Mouse (Mus musculus) forebrain, embryonic 16.5 days (tissue): ENCODE measurements around the gene Aplnr. TPM values are rescaled to one million over a fixed set of nuclear protein-coding genes. Genes with fewer than 3 reads are reported as not detected.
A peak's percentile ranks its signal among the peaks of the same experiment; 100 is the strongest.

Source experiments
- ATAC-seq: fragments of 200-750 bp; cut with Nextera tagmentation; 2 replicates; pipeline ENCODE4 v1.8.0; 2017; ENCODE audit warnings: mild to moderate bottlenecking, moderate library complexity
- H3K27ac ChIP-seq: fragments of 300-500 bp; sonication (generic); 2 replicates; pipeline ENCODE4 v1.5.1; 2014; ENCODE audit warnings: low read length, control low read depth
- H3K27me3 ChIP-seq: fragments of 300-500 bp; sonication (generic); replicated peaks from 2 replicates; pipeline ENCODE4 v1.6.1; 2014; ENCODE audit warnings: low read length; ENCODE audit not compliant: control insufficient read depth, insufficient read depth
- H3K36me3 ChIP-seq: fragments of 300-500 bp; sonication (generic); 2 replicates; pipeline ENCODE4 v1.6.1; 2014; ENCODE audit not compliant: control insufficient read depth, insufficient read depth
- H3K4me1 ChIP-seq: fragments of 300-500 bp; sonication (generic); replicated peaks from 2 replicates; pipeline ENCODE4 v1.6.1; 2014; ENCODE audit warnings: low read length; ENCODE audit not compliant: control insufficient read depth, insufficient read depth
- H3K4me2 ChIP-seq: fragments of 300-500 bp; sonication (generic); 2 replicates; pipeline ENCODE4 v1.6.1; 2014; ENCODE audit warnings: mild to moderate bottlenecking, low read length, control low read depth
- H3K4me3 ChIP-seq: fragments of 300-500 bp; sonication (generic); replicated peaks from 2 replicates; pipeline ENCODE4 v1.5.1; 2014; ENCODE audit warnings: mild to moderate bottlenecking, low read length, control low read depth
- H3K9ac ChIP-seq: fragments of 300-500 bp; sonication (generic); replicated peaks from 2 replicates; pipeline ENCODE4 v1.6.1; 2014; ENCODE audit warnings: low read depth, low read length, control low read depth
- H3K9me3 ChIP-seq: fragments of 300-500 bp; sonication (generic); 2 replicates; pipeline ENCODE4 v1.6.1; 2016; ENCODE audit warnings: low read length; ENCODE audit not compliant: control insufficient read depth
- WGBS: fragments of 180-500 bp; shearing (Covaris S2); extraction: QIAGEN DNeasy Blood & Tissue Kit; methylation state at CpG from one replicate; pipeline ENCODE4 v1.1.7; 2014; 5-methylcytosine and 5-hydroxymethylcytosine counted together
- polyA plus RNA-seq: library from polyadenylated mRNA; unstranded; fragments of >200 nt; fragmentation: Nextera tagmentation; extraction: Ambion mirVana; gene quantifications from 2 replicates; pipeline ENCODE4 v1.2.1, GENCODE M21; 2015

Gene Aplnr
- polyA plus RNA-seq, 1 experiment from 2014 or later, result 20.7 TPM

DNA sequence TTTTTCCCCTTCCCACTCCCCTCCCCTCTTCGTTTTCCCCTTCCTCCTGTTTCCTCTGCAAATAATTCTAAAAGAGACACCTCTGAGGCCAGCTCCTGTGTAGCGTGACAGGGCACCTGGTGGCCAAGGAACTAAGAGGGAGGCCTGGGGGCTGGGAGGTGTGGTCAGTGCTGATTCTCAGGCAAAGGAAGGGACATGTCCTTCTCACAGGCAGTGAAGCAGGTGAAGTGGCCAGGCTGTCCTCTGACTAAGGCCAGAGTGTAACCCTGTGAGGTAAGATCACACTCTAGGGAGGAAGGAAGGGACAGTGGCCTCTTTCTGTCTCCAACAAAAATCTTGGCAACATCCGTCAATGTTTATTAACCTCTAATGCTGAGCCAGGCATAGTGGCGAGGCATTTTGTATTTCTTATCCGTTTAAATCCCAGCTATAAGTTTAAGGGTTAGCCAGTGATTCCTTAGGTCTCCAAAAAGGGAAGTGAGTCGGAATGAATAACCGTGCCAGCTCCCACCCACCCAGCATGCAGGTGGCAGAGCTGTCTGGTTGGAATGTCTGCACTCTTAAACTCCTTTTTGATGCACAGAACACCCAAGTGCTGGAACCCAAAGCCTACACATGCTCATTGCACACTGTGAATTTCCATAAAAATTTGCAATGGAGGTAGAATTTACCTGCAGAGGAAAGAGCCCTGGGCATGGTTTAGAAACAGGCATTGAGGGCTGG is 29.8 kb upstream of the Aplnr start:
- Histone ChIP-seq H3K9me3 (peaks cover under 1% of the 10 kb centered on the region; the same call in 1 of the 2 replicates), H3K36me3 (no peaks in the 10 kb centered on the region), H3K27ac (no peak overlapping the region), H3K4me3 (no peak overlapping the region), H3K4me1 (no peaks in the 10 kb centered on the region), H3K9ac (no peak overlapping the region), H3K27me3 (no peaks in the 10 kb centered on the region), H3K4me2 (no peak overlapping the region)
- WGBS, result 72% methylated on average over 7 of the region's 7 CpGs
- no peak for ATAC-seq

DNA sequence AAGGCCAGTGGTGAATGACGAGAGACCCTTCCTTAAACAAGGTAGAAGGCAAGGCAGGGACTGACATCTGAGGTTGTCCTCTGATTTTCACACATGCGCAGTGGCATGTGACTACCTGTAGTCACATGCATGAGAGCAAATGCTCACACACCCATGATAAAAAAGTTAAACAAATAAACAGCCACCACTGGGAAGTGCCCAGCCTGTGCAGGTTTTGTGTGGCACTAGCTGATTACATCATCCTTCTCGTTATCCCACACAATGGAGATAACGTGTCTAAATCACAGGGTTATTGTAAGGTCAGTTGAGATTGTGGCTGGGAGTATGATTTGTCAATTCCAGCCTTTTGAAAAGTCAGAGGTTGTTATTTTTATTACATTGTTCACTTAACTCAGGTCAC is 29.1 kb upstream of the Aplnr start:
- Histone ChIP-seq H3K36me3 (no peaks in the 10 kb centered on the region), H3K27me3 (no peaks in the 10 kb centered on the region), H3K4me1 (no peaks in the 10 kb centered on the region), H3K9me3 (no peaks in the 10 kb centered on the region), H3K27ac (no peak overlapping the region), H3K4me2 (no peak overlapping the region), H3K4me3 (no peak overlapping the region), H3K9ac (no peak overlapping the region)
- 57% methylated on average over 4 of the region's 4 CpGs for WGBS
- no peak for ATAC-seq

DNA sequence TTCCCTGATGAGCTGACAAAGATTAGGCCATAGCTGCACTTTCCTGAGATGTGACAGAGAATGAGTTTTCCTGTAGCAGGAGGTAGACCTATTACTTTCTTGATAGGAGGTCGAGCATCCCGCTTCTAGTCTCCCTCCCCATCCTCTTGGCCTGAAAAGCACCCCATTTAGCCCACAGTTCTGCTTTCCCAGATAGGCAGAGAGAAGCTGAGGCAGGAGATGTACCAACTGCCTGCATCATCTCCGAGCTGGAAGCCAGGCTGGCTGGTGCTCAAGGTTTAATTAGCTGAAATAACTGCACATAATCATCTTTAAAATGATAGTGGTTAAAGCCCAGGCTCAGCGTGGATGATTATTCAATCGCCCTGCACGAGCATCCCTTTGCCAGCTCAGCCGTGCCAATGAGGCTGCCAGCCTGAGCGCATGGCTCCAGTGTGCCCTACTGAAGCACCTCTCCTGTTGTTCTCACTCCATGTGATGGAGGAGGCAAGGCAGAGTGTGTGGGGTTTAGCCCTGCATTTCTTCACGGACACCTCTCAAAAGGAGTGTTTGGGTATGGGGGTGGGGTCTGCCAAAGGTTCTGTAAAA is 25.6 kb upstream of the Aplnr start:
- no peaks in the 10 kb centered on the region for H3K4me1 ChIP-seq
- no peaks in the 10 kb centered on the region for H3K9me3 ChIP-seq
- peak; percentile 89 for ATAC-seq
- H3K4me2 ChIP-seq, result no peak overlapping the region
- H3K9ac ChIP-seq, result no peak overlapping the region
- no peak overlapping the region for H3K4me3 ChIP-seq
- 60% methylated on average over 9 of the region's 9 CpGs for WGBS
- H3K27me3 ChIP-seq, result no peaks in the 10 kb centered on the region
- peak overlapping the region; percentile 33; the same call in 1 of the 2 replicates for H3K27ac ChIP-seq
- H3K36me3 ChIP-seq, result no peaks in the 10 kb centered on the region

DNA sequence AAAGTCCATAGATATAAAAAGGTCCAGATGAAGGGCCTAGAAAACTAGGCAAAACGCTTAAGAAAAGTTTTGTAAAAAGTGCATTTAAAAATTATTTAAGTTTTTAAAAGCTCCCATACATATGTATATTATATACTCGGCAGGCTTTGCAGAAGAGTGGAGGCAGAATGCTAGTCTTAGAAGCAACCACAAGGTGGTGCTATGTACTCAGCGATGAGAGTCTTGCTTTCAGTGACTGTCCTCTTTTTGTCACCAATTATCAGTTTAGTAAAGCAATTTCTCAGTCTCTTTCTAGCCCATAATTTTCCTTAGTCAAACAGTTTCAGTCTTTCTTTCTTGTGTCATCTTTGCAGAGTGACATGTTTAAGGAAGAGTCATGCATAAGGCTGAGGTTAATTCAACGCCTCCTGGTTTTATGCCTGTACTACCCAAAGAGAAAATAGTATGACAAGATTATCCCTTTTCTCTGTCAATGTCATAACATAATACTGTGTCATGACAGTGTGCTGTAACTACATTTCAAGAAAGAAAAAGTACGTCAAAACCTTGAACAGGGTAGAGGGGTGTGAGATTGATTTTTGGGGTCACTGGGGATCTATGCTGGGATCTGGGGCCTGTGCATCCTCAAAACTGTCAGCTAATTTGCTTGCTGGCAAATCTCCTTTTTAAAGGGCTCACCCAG is 12.7 kb upstream of the Aplnr start:
- ATAC-seq, result peak; percentile 87

DNA sequence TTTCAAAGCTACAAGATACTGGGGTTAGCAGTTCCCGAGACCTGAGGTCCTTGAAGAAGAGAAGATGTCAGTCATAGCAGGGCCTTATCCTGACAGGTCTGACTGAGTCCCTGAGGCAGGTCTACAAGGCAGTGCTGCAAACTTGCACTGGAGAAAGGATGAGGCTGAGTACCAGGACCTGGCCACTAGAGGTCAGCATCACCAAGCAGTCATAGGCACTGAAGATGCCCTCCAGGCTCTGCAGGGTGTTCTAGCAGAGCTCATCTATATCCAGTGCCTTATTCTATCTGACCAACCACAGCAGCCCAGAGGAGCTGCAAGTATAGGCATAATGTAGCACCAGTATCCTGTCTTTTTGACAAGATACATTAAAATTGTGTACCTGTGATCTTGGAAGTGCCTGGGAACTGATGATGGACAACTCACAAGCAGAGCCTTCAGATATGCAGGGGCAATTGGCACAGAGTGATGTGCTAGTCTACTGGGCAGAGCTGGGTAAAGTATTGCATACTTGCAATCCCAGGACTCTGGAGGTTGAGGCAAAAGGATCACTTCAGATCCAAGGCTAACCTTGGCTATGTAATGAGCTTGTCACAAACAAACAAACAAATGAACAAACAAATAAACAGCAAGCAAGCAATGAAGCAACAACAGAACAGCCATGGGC is 12.0 kb upstream of the Aplnr start:
- H3K4me2 ChIP-seq, result no peak overlapping the region
- H3K27me3 ChIP-seq, result no peaks in the 10 kb centered on the region
- ATAC-seq, result peak; percentile 94
- no peaks in the 10 kb centered on the region for H3K4me1 ChIP-seq
- no peak overlapping the region for H3K4me3 ChIP-seq
- 35% methylated on average over 1 of the region's 1 CpGs for WGBS
- no peaks in the 10 kb centered on the region for H3K9me3 ChIP-seq
- H3K9ac ChIP-seq, result no peak overlapping the region
- no peak overlapping the region for H3K27ac ChIP-seq
- no peaks in the 10 kb centered on the region for H3K36me3 ChIP-seq

More for the DNA sequence above, 12.7 kb upstream of the Aplnr start:
- H3K9ac ChIP-seq, result no peak overlapping the region
- H3K27ac ChIP-seq, result no peak overlapping the region
- H3K4me2 ChIP-seq, result no peak overlapping the region
- H3K9me3 ChIP-seq, result no peaks in the 10 kb centered on the region
- no peaks in the 10 kb centered on the region for H3K4me1 ChIP-seq
- H3K27me3 ChIP-seq, result no peaks in the 10 kb centered on the region
- 29% methylated on average over 5 of the region's 5 CpGs for WGBS
- H3K4me3 ChIP-seq, result no peak overlapping the region
- no peaks in the 10 kb centered on the region for H3K36me3 ChIP-seq

DNA sequence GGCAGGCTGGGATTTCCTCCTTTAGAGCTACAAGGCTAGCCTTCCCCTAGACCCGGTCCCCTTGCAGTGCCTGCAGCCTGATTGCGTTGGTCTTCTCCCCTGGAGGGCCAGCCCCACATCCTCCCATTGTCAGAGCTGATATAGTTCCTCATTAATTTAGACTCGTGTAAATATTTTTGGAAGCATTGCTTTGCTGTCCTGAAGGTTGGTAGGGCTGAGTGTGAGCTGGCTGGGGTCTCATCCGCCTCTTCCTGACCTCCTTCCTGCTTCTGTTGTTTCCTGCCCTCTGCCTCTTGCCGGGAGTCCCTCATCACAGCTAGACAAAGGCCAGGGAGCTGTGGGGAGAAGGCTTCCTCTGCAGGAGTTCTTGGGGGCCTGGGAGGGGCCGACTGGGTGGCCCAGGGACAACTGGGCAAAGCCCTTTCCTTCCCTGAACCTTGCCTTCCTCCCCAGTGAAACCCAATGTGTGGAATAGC is 6.5 kb upstream of the Aplnr start:
- Histone ChIP-seq H3K36me3 (no peaks in the 10 kb centered on the region), H3K4me2 (no peak overlapping the region), H3K27me3 (no peaks in the 10 kb centered on the region), H3K9ac (no peak overlapping the region), H3K27ac (no peak overlapping the region), H3K4me3 (no peak overlapping the region), H3K4me1 (no peaks in the 10 kb centered on the region), H3K9me3 (no peaks in the 10 kb centered on the region)
- 47% methylated on average over 6 of the region's 6 CpGs for WGBS
- ATAC-seq, result 0 out of 2 replicates have a peak, but pooled peaks have one; percentile 23

DNA sequence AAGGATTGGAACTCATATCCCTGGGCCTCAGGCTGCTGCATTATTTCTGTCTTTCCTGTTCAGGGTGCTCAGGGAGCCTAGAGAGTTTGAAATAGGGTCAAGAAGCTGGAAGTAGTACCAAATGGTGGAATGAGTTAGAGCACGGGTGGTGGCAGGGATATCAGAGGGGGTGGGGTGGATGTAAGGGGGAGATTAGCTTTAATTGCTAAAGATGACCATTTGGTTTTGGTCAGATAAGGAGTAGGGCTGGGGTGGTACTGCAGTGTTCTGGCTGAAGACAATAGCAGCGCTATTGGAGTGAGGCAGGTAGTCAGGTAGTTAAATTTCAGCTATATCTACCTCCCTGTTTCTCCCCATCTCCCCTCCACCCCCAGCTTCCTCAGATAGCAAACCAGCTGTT is 4.8 kb upstream of the Aplnr start:
- Histone ChIP-seq H3K9me3 (no peaks in the 10 kb centered on the region), H3K4me1 (no peaks in the 10 kb centered on the region), H3K4me3 (no peak overlapping the region), H3K4me2 (no peak overlapping the region), H3K27ac (no peak overlapping the region), H3K27me3 (no peaks in the 10 kb centered on the region), H3K9ac (no peak overlapping the region), H3K36me3 (no peaks in the 10 kb centered on the region)
- ATAC-seq, result no peak
- WGBS, result 17% methylated on average over 2 of the region's 2 CpGs

DNA sequence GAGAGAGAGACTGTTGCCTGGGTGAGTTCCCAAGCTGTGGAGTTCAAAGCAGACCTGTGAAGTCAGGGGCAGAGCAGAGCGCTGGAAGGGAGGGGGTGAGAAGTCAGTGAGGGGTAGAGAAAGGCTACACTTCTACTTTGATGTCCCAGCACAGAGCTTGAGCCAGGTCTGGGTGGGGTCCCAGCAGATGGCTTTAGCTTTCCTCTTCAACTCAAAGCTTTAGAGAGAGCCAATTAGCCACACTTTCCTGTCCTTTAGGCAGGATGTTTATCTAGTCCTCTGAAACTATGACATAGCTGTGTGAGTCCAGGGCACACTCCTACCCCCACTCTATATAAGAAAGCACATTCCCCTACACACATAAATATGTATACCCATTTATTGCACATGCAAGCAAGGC is 4.3 kb upstream of the Aplnr start:
- Histone ChIP-seq H3K27me3 (no peaks in the 10 kb centered on the region), H3K4me2 (no peak overlapping the region), H3K27ac (no peak overlapping the region), H3K4me3 (no peak overlapping the region), H3K9me3 (no peaks in the 10 kb centered on the region), H3K4me1 (no peaks in the 10 kb centered on the region), H3K36me3 (no peaks in the 10 kb centered on the region), H3K9ac (no peak overlapping the region)
- WGBS, result 7% methylated on average over 1 of the region's 1 CpGs
- no peak for ATAC-seq

DNA sequence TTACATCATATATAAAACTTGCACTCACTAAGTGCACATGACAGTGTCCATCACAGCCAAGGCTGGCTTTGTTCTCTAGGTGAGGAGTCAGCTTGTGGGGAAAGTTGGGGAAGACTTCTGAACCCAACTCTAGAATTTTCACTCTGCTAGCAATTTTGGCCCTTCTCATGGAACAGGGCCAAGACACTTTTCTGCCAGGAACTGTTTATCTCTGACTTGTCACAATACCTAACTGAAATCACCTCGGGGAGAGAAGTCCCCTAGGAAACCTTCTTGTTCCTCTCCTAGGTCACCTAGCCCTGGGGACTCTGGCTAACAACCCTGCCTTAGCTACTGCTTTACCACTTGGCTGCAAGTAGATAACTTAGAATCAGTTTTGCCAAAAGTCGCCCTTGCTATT is 3.8 kb upstream of the Aplnr start:
- no peaks in the 10 kb centered on the region for H3K36me3 ChIP-seq
- H3K4me1 ChIP-seq, result no peaks in the 10 kb centered on the region
- H3K4me3 ChIP-seq, result no peak overlapping the region
- no peak overlapping the region for H3K4me2 ChIP-seq
- H3K9ac ChIP-seq, result no peak overlapping the region
- 54% methylated on average over 2 of the region's 2 CpGs for WGBS
- ATAC-seq, result no peak
- H3K9me3 ChIP-seq, result no peaks in the 10 kb centered on the region
- no peak overlapping the region for H3K27ac ChIP-seq
- H3K27me3 ChIP-seq, result no peaks in the 10 kb centered on the region
